9 mouse cellular contexts compared by ENCODE assay signal in the genomic region with DNA sequence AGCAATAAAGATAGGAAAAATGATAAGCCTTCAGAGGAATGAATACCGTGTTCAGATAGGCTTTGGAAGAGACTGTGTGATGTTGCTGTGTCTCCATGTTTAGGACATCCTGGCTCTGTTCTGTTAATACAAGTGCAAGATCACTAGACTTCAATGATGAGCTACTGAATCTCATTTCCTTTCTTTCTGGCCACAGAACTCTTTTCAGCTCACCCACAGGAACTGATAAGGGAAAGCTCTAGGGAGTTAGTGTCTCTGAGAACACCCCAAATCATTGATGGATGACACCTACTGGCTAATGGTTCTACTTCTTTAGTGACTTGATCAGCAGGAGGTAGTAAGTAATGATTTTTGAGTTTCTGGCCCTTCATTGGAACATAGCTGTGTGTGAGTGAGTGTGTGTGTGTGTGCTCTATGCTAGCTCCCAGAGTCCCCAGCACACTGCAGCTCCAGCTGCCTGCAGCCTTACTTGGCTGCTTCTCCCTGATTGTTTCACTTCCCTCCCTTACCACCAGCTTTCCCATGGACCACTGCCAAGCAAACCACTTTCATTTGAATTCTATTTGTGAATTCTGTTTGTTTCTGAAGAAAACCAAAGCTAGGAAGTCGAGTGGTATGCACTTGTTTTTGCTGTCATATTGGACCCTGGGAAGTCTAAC. TPM values are rescaled to one million over a fixed set of nuclear protein-coding genes. Genes with fewer than 3 reads are reported as not detected.
DNase-seq lines count a peak whose midpoint lies in the region; ATAC-seq lines count a peak whose summit lies in the region.
"Had no signal": no experiment of that assay in that cellular context is flagged by ENCODE, and none has a peak within 500 bp of the region (broad histone marks: within the 10 kb centered on the region; RNA-seq: fewer than 3 reads in every experiment).

No protein-coding gene starts in this region.

- H3K4me2 ChIP-seq in hindbrain, embryonic 16.5 days (ENCODE audit: low read length), result peak overlapping the region; percentile 29
- H3K4me2 ChIP-seq in lung, embryonic 15.5 days, result no peak overlapping the region
- H3K4me2 ChIP-seq in liver, embryonic 12.5 days, result no peak overlapping the region
- no peak overlapping the region for H3K4me2 ChIP-seq in liver, embryonic 11.5 days
- H3K4me2 ChIP-seq: liver, embryonic 13.5 days had no signal

- H3K36me3 ChIP-seq in hindbrain, embryonic 16.5 days (ENCODE audit: control insufficient read depth, insufficient read depth, low read length), result no peaks in the 10 kb centered on the region
- H3K36me3 ChIP-seq in lung, embryonic 15.5 days, result no peaks in the 10 kb centered on the region
- H3K36me3 ChIP-seq in liver, embryonic 12.5 days, result no peaks in the 10 kb centered on the region
- no peaks in the 10 kb centered on the region for H3K36me3 ChIP-seq in liver, embryonic 11.5 days (ENCODE audit: control insufficient read depth, insufficient read depth, low read length)
- H3K36me3 ChIP-seq: liver, embryonic 13.5 days had no signal

- no peaks in the 10 kb centered on the region for H3K9me3 ChIP-seq in hindbrain, embryonic 16.5 days (ENCODE audit: control insufficient read depth, low read length)
- H3K9me3 ChIP-seq in lung, embryonic 15.5 days, result no peaks in the 10 kb centered on the region
- H3K9me3 ChIP-seq in liver, embryonic 12.5 days (replicated peaks), result no peaks in the 10 kb centered on the region
- no peaks in the 10 kb centered on the region for H3K9me3 ChIP-seq in liver, embryonic 11.5 days (ENCODE audit: control insufficient read depth, low read length)
- H3K9me3 ChIP-seq: liver, embryonic 13.5 days had no signal

- H3K27ac ChIP-seq in hindbrain, embryonic 16.5 days (ENCODE audit: low read depth, low read length), result 0 out of 2 replicates have a peak overlapping the region, but pooled peaks have one; percentile 39
- peak overlapping the region; percentile 61 for H3K27ac ChIP-seq in lung, embryonic 15.5 days
- H3K27ac ChIP-seq in liver, embryonic 12.5 days, result no peak overlapping the region
- H3K27ac ChIP-seq in liver, embryonic 11.5 days (ENCODE audit: low read depth, low read length), result no peak overlapping the region
- H3K27ac ChIP-seq: liver, embryonic 13.5 days had no signal

- peak; percentile 43 for DNase-seq in adrenal gland, postnatal 14 days
- DNase-seq in adrenal gland, adult 8-10 months, result no peak
- DNase-seq in ovary, postnatal 36 days (ENCODE audit: low spot score), result peak; percentile 27
- no peak for DNase-seq in ovary, postnatal 10 days (ENCODE audit: low spot score)
- no peak for DNase-seq in liver, embryonic 11.5 days (ENCODE audit: low spot score)
- DNase-seq: liver, embryonic 13.5 days had no signal

- no peak overlapping the region for H3K9ac ChIP-seq in hindbrain, embryonic 16.5 days (ENCODE audit: low read depth, low read length)
- H3K9ac ChIP-seq in lung, embryonic 15.5 days, result no peak overlapping the region
- no peak overlapping the region for H3K9ac ChIP-seq in liver, embryonic 12.5 days
- no peak overlapping the region for H3K9ac ChIP-seq in liver, embryonic 11.5 days (ENCODE audit: low read depth, low read length)
- H3K9ac ChIP-seq: liver, embryonic 13.5 days had no signal

- peaks cover 5% of the 10 kb centered on the region; the same call in 1 of the 2 replicates for H3K4me1 ChIP-seq in hindbrain, embryonic 16.5 days (ENCODE audit: control insufficient read depth, insufficient read depth, low read depth, low read length)
- H3K4me1 ChIP-seq in lung, embryonic 15.5 days, result peaks cover 11% of the 10 kb centered on the region
- no peaks in the 10 kb centered on the region for H3K4me1 ChIP-seq in liver, embryonic 12.5 days
- H3K4me1 ChIP-seq in liver, embryonic 11.5 days (replicated peaks; ENCODE audit: control insufficient read depth, insufficient read depth, low read length), result no peaks in the 10 kb centered on the region
- H3K4me1 ChIP-seq: liver, embryonic 13.5 days had no signal

- no peaks in the 10 kb centered on the region for H3K27me3 ChIP-seq in hindbrain, embryonic 16.5 days (replicated peaks; ENCODE audit: control insufficient read depth, insufficient read depth, low read length)
- no peaks in the 10 kb centered on the region for H3K27me3 ChIP-seq in lung, embryonic 15.5 days
- H3K27me3 ChIP-seq in liver, embryonic 12.5 days (replicated peaks), result no peaks in the 10 kb centered on the region
- H3K27me3 ChIP-seq in liver, embryonic 11.5 days (replicated peaks; ENCODE audit: control insufficient read depth, insufficient read depth, low read length), result no peaks in the 10 kb centered on the region
- H3K27me3 ChIP-seq: liver, embryonic 13.5 days had no signal

- no peak overlapping the region for H3K4me3 ChIP-seq in hindbrain, embryonic 16.5 days (ENCODE audit: low read length)
- H3K4me3 ChIP-seq in lung, embryonic 15.5 days, result no peak overlapping the region
- H3K4me3 ChIP-seq in liver, embryonic 12.5 days, result no peak overlapping the region
- no peak overlapping the region for H3K4me3 ChIP-seq in liver, embryonic 11.5 days (ENCODE audit: low read depth, low read length)
- H3K4me3 ChIP-seq: liver, embryonic 13.5 days had no signal

- 57% methylated on average over 2 of the region's 2 CpGs for WGBS in hindbrain, embryonic 16.5 days
- WGBS in lung, embryonic 15.5 days, result 46% methylated on average over 2 of the region's 2 CpGs
- 38% methylated on average over 2 of the region's 2 CpGs for WGBS in liver, embryonic 12.5 days (ENCODE audit: insufficient replicate concordance)
- WGBS in liver, embryonic 11.5 days, result 54% methylated on average over 2 of the region's 2 CpGs

- peak; percentile 89 for ATAC-seq in hindbrain, embryonic 16.5 days
- ATAC-seq in lung, embryonic 15.5 days (ENCODE audit: borderline replicate concordance, extremely low read depth, low FRiP score, low TSS enrichment), result peak; percentile 94
- ATAC-seq in liver, embryonic 12.5 days, result no peak
- no peak for ATAC-seq in liver, embryonic 11.5 days (replicated peaks; ENCODE audit: low FRiP score)

RNA-seq across cellular contexts. Expression of gene Btbd3, which starts 10.6 kb away (rescaled TPM):
- total RNA-seq in adrenal gland, postnatal 14 days (2021), result 28.1 and 32.5 TPM in 2 replicates
- total RNA-seq in adrenal gland, adult 8-10 months (2022), result 10 to 100 TPM; 18.9 to 23.2 (median 21.9) TPM
- polyA plus RNA-seq in hindbrain, embryonic 16.5 days (2015; fragmentation: Nextera tagmentation; extraction: Ambion mirVana), result 33.7 and 37.5 TPM in 2 replicates
- polyA plus RNA-seq in lung, embryonic 15.5 days (2015; fragmentation: Nextera tagmentation; extraction: Ambion mirVana), result 35.6 and 35.8 TPM in 2 replicates
- polyA plus RNA-seq in liver, embryonic 12.5 days (2016; fragmentation: Nextera tagmentation; extraction: Ambion mirVana), result 3.0 and 3.1 TPM in 2 replicates
- polyA plus RNA-seq in liver, embryonic 11.5 days (2014; fragmentation: Nextera tagmentation; extraction: Ambion mirVana), result 8.2 and 8.8 TPM in 2 replicates

Comparison
In these comparisons a context has a peak if more than half of its experiments do, and no peak if none do; other contexts are left out.
1. DNase-seq: peak in adrenal gland, postnatal 14 days (single experiment) and ovary, postnatal 36 days (single experiment); none in adrenal gland, adult 8-10 months (single experiment), ovary, postnatal 10 days (single experiment) and liver, embryonic 11.5 days (single experiment).
2. ATAC-seq: peak in hindbrain, embryonic 16.5 days (single experiment) and lung, embryonic 15.5 days (single experiment); none in liver, embryonic 12.5 days (single experiment) and liver, embryonic 11.5 days (single experiment).
3. H3K27ac ChIP-seq: peak in hindbrain, embryonic 16.5 days (single experiment) and lung, embryonic 15.5 days (single experiment); none in liver, embryonic 12.5 days (single experiment) and liver, embryonic 11.5 days (single experiment).